Mouse (Mus musculus) heart, embryonic 10.5 days (tissue): ENCODE results near the gene Dgkz. TPM values are rescaled to one million over a fixed set of nuclear protein-coding genes. Genes with fewer than 3 reads are reported as not detected.

Experiments used
- microRNA-seq: library from miRNA; unstranded; fragments of <30 nt; microRNA quantifications from one replicate; pipeline ENCODE4, GENCODE M21; 2017
- polyA plus RNA-seq: library from polyadenylated mRNA; unstranded; fragments of >200 nt; fragmentation: Nextera tagmentation; extraction: Ambion mirVana; gene quantifications from 2 replicates; pipeline ENCODE4 v1.2.1, GENCODE M21; 2016

The Dgkz gene
- polyA plus RNA-seq, 1 experiment from 2014 or later, result 61.0 TPM

Small RNA genes lying within 50 kb of the gene (microRNA-seq; reads per million reads assigned to microRNA genes)
- not detected for gene Mir6999

Other genes starting within 250 kb of the Dgkz start
- 16.1 and 17.4 TPM in 2 replicates for gene Ambra1, start 245.7 kb downstream of the Dgkz start, polyA plus RNA-seq
- gene Chrm4, start 48.6 kb downstream of the Dgkz start, polyA plus RNA-seq, result 0.16 and 0.57 TPM in 2 replicates
- 1,001 and 1,694 TPM in 2 replicates for gene Mdk, start 43.6 kb downstream of the Dgkz start, polyA plus RNA-seq
- 1.9 and 3.0 TPM in 2 replicates for gene Gm9821, start 30.2 kb downstream of the Dgkz start, polyA plus RNA-seq
- 7.2 and 8.6 TPM in 2 replicates for gene Creb3l1, start 48.6 kb upstream of the Dgkz start, polyA plus RNA-seq
- gene Phf21a, start 117.3 kb upstream of the Dgkz start, polyA plus RNA-seq, result 20.6 and 30.3 TPM in 2 replicates